Mouse (Mus musculus) thymus, adult 2 months (tissue): Measurements from ENCODE around the gene Itgal.

ENCODE experiments used
- CTCF ChIP-seq: fragments of 200-500 bp; IDR thresholded peaks from 2 replicates; pipeline ENCODE4 v1.5.1; 2012; ENCODE audit warnings: mild to moderate bottlenecking, control low read depth, low read length, moderate library complexity, borderline replicate concordance; ENCODE audit not compliant: control insufficient read depth, poor library complexity, insufficient read depth; ENCODE audit errors: extremely low read depth
- POLR2A ChIP-seq: fragments of 200-500 bp; IDR thresholded peaks from 2 replicates; pipeline ENCODE4 v1.6.1; 2012; ENCODE audit warnings: mild to moderate bottlenecking, low read length, control low read depth, moderate library complexity; ENCODE audit not compliant: control insufficient read depth, poor library complexity, insufficient read depth; ENCODE audit errors: extremely low read depth

- no peak for TF ChIP-seq POLR2A
- TF ChIP-seq CTCF, result no peak
These were observed 75.2 kb downstream of the Itgal start for GRCm38 (mm10) chr7:127371213-127371612.
